In genomic region chr5:115720761-115721160, GRCm38 (mm10) we compare ENCODE assay signal across 31 mouse cellular contexts. TPM values are rescaled to one million over a fixed set of nuclear protein-coding genes. Genes with fewer than 3 reads are reported as not detected.
DNase-seq lines count a peak whose midpoint lies in the region; ATAC-seq and TF ChIP-seq lines count a peak whose summit lies in the region.
"Had no signal": no experiment of that assay in that cellular context is flagged by ENCODE, and none has a peak within 500 bp of the region (broad histone marks: within the 10 kb centered on the region; RNA-seq: fewer than 3 reads in every experiment).

No protein-coding gene starts in this region.

- H3K9ac ChIP-seq in kidney, embryonic 14.5 days (ENCODE audit: low read depth, low read length), result no peak overlapping the region
- no peak overlapping the region for H3K9ac ChIP-seq in kidney, embryonic 15.5 days
- H3K9ac ChIP-seq in midbrain, embryonic 16.5 days (ENCODE audit: low read depth, low read length), result no peak overlapping the region
- H3K9ac ChIP-seq in midbrain, postnatal 0 days (replicated peaks; ENCODE audit: low read length, poor library complexity, severe bottlenecking), result no peak overlapping the region
- H3K9ac ChIP-seq: embryonic facial prominence, embryonic 13.5 days; forebrain, embryonic 12.5 days; forebrain, embryonic 15.5 days; heart, embryonic 12.5 days; heart, embryonic 15.5 days; hindbrain, embryonic 13.5 days had no signal

- no peak for TF ChIP-seq CTCF in midbrain, postnatal 0 days (IDR thresholded peaks at IDR 0.05)
- TF ChIP-seq CTCF in gastrocnemius, adult 2 months (IDR thresholded peaks at IDR 0.05), result no peak

- no peaks in the 10 kb centered on the region for H3K4me1 ChIP-seq in kidney, embryonic 14.5 days (ENCODE audit: control insufficient read depth, insufficient read depth, low read length)
- H3K4me1 ChIP-seq in kidney, embryonic 15.5 days, result no peaks in the 10 kb centered on the region
- H3K4me1 ChIP-seq in midbrain, embryonic 16.5 days (ENCODE audit: control insufficient read depth, insufficient read depth, low read length), result peaks cover 7% of the 10 kb centered on the region; the same call in 1 of the 2 replicates
- H3K4me1 ChIP-seq in midbrain, postnatal 0 days (ENCODE audit: insufficient read depth, low read length), result no peaks in the 10 kb centered on the region
- H3K4me1 ChIP-seq: embryonic facial prominence, embryonic 10.5 days; forebrain, embryonic 12.5 days; forebrain, embryonic 15.5 days; heart, embryonic 12.5 days; heart, embryonic 15.5 days; hindbrain, embryonic 10.5 days had no signal

- no peak overlapping the region for H3K4me2 ChIP-seq in kidney, embryonic 14.5 days (replicated peaks; ENCODE audit: low read depth, low read length)
- no peak overlapping the region for H3K4me2 ChIP-seq in kidney, embryonic 15.5 days
- no peak overlapping the region for H3K4me2 ChIP-seq in midbrain, embryonic 16.5 days (ENCODE audit: low read length)
- H3K4me2 ChIP-seq in midbrain, postnatal 0 days (ENCODE audit: low read depth, low read length, poor library complexity, severe bottlenecking), result no peak overlapping the region
- H3K4me2 ChIP-seq: embryonic facial prominence, embryonic 13.5 days; forebrain, embryonic 12.5 days; forebrain, embryonic 15.5 days; heart, embryonic 12.5 days; heart, embryonic 15.5 days; hindbrain, embryonic 13.5 days had no signal

- no peaks in the 10 kb centered on the region for H3K9me3 ChIP-seq in kidney, embryonic 14.5 days (ENCODE audit: control insufficient read depth, low read length)
- H3K9me3 ChIP-seq in kidney, embryonic 15.5 days (replicated peaks), result no peaks in the 10 kb centered on the region
- H3K9me3 ChIP-seq in midbrain, embryonic 16.5 days (replicated peaks; ENCODE audit: control insufficient read depth, low read length, poor library complexity, severe bottlenecking), result no peaks in the 10 kb centered on the region
- H3K9me3 ChIP-seq in midbrain, postnatal 0 days (ENCODE audit: low read length), result no peaks in the 10 kb centered on the region
- H3K9me3 ChIP-seq: embryonic facial prominence, embryonic 10.5 days; embryonic facial prominence, embryonic 13.5 days; forebrain, embryonic 12.5 days; forebrain, embryonic 15.5 days; G1E; heart, embryonic 12.5 days; heart, embryonic 15.5 days; hindbrain, embryonic 10.5 days; hindbrain, embryonic 13.5 days had no signal

- intact Hi-C loops in gastrocnemius, adult 2 months (cut with DNase I), result no loop called here

- DNase-seq in kidney, adult 11 months, result peak; percentile 14
- peak; percentile 65 for DNase-seq in kidney, adult 9 months
- no peak for DNase-seq in midbrain, postnatal 0 days (ENCODE audit: low spot score)
- no peak for DNase-seq in gastrocnemius, adult 2 months
- no peak for DNase-seq in thymus, postnatal 36 days
- DNase-seq: adrenal gland, adult 2 months; adrenal gland, postnatal 14 days; B cell, adult 2 months; cerebellum, adult 11-12 months; cerebellum, adult 8-10 months; cerebellum, postnatal 10 days; cerebellum, postnatal 36 days; embryo, embryonic 11 days; gastrocnemius, postnatal 25 days; heart, adult 18-20 months; heart, postnatal 10 days; heart, postnatal 36 days had no signal

- no peaks in the 10 kb centered on the region for H3K36me3 ChIP-seq in kidney, embryonic 14.5 days (ENCODE audit: control insufficient read depth, insufficient read depth, low read length)
- H3K36me3 ChIP-seq in kidney, embryonic 15.5 days, result no peaks in the 10 kb centered on the region
- no peaks in the 10 kb centered on the region for H3K36me3 ChIP-seq in midbrain, embryonic 16.5 days (ENCODE audit: control insufficient read depth, insufficient read depth, low read length)
- H3K36me3 ChIP-seq in midbrain, postnatal 0 days (ENCODE audit: insufficient read depth, low read length), result peaks cover 12% of the 10 kb centered on the region; the same call in 1 of the 2 replicates
- H3K36me3 ChIP-seq: embryonic facial prominence, embryonic 10.5 days; embryonic facial prominence, embryonic 13.5 days; forebrain, embryonic 12.5 days; forebrain, embryonic 15.5 days; G1E; heart, embryonic 12.5 days; heart, embryonic 15.5 days; hindbrain, embryonic 10.5 days had no signal

- H3K27ac ChIP-seq in kidney, embryonic 14.5 days (ENCODE audit: low read depth, low read length), result no peak overlapping the region
- no peak overlapping the region for H3K27ac ChIP-seq in kidney, embryonic 15.5 days
- 0 out of 2 replicates have a peak overlapping the region, but pooled peaks have one; percentile 19 for H3K27ac ChIP-seq in midbrain, embryonic 16.5 days (ENCODE audit: low read length)
- no peak overlapping the region for H3K27ac ChIP-seq in midbrain, postnatal 0 days (ENCODE audit: low read depth, low read length)
- H3K27ac ChIP-seq in gastrocnemius, adult 2 months, result no peak overlapping the region
- H3K27ac ChIP-seq: embryonic facial prominence, embryonic 10.5 days; embryonic facial prominence, embryonic 13.5 days; forebrain, embryonic 12.5 days; forebrain, embryonic 15.5 days; heart, embryonic 15.5 days; hindbrain, embryonic 10.5 days; hindbrain, embryonic 13.5 days had no signal

- WGBS in kidney, embryonic 14.5 days, result 51% methylated on average over 3 of the region's 3 CpGs
- WGBS in kidney, embryonic 15.5 days, result 49% methylated on average over 3 of the region's 3 CpGs
- WGBS in midbrain, embryonic 16.5 days, result 46% methylated on average over 3 of the region's 3 CpGs
- 39% methylated on average over 3 of the region's 3 CpGs for WGBS in midbrain, postnatal 0 days

- no peak overlapping the region for H3K4me3 ChIP-seq in kidney, embryonic 14.5 days (ENCODE audit: low read length)
- H3K4me3 ChIP-seq in kidney, embryonic 15.5 days (replicated peaks), result no peak overlapping the region
- H3K4me3 ChIP-seq in midbrain, embryonic 16.5 days (ENCODE audit: low read depth, low read length), result no peak overlapping the region
- H3K4me3 ChIP-seq in midbrain, postnatal 0 days (ENCODE audit: low read depth, low read length), result no peak overlapping the region
- H3K4me3 ChIP-seq in gastrocnemius, adult 2 months, result no peak overlapping the region
- H3K4me3 ChIP-seq: embryonic facial prominence, embryonic 10.5 days; embryonic facial prominence, embryonic 13.5 days; erythroblast, embryonic 14.5 days; forebrain, embryonic 12.5 days; forebrain, embryonic 15.5 days; heart, embryonic 12.5 days; heart, embryonic 15.5 days; hindbrain, embryonic 10.5 days; hindbrain, embryonic 13.5 days had no signal

- no peak for ATAC-seq in kidney, embryonic 14.5 days (ENCODE audit: low FRiP score, low TSS enrichment)
- ATAC-seq in kidney, embryonic 15.5 days (replicated peaks; ENCODE audit: low FRiP score), result no peak
- no peak for ATAC-seq in midbrain, embryonic 16.5 days
- no peak for ATAC-seq in midbrain, postnatal 0 days (ENCODE audit: low FRiP score)
- ATAC-seq: forebrain, embryonic 15.5 days; hindbrain, embryonic 16.5 days had no signal

- H3K27me3 ChIP-seq in kidney, embryonic 14.5 days (ENCODE audit: control insufficient read depth, insufficient read depth, low read length), result no peaks in the 10 kb centered on the region
- H3K27me3 ChIP-seq in kidney, embryonic 15.5 days, result 0 out of 2 replicates have a peak, but pooled peaks cover 3% of the 10 kb centered on the region
- H3K27me3 ChIP-seq in midbrain, embryonic 16.5 days (ENCODE audit: control insufficient read depth, insufficient read depth, low read depth, low read length), result no peaks in the 10 kb centered on the region
- H3K27me3 ChIP-seq in midbrain, postnatal 0 days (ENCODE audit: insufficient read depth, low read length), result no peaks in the 10 kb centered on the region
- H3K27me3 ChIP-seq: embryonic facial prominence, embryonic 13.5 days; forebrain, embryonic 12.5 days; forebrain, embryonic 15.5 days; heart, embryonic 15.5 days; hindbrain, embryonic 13.5 days had no signal

RNA-seq across cellular contexts. Expression of gene Bicdl1, which starts 10.7 kb away (rescaled TPM):
- polyA plus RNA-seq in kidney, embryonic 14.5 days (2014; fragmentation: Nextera tagmentation; extraction: Ambion mirVana), result 10.5 and 10.8 TPM in 2 replicates
- polyA plus RNA-seq in kidney, embryonic 15.5 days (2015; fragmentation: Nextera tagmentation; extraction: Ambion mirVana), result 10.6 and 12.0 TPM in 2 replicates
- polyA plus RNA-seq in midbrain, embryonic 16.5 days (2015; fragmentation: Nextera tagmentation; extraction: Ambion mirVana), result 40.2 and 43.4 TPM in 2 replicates
- 185 and 195 TPM in 2 replicates for total RNA-seq in midbrain, postnatal 0 days (2014; rRNA removed)
- 34.4 and 35.7 TPM in 2 replicates for polyA plus RNA-seq in midbrain, postnatal 0 days (2015; fragmentation: Nextera tagmentation; extraction: Ambion mirVana)
- 1 to 10 TPM; 2.3 to 2.4 TPM for total RNA-seq in gastrocnemius, adult 2 months (2021)

Comparison
In these comparisons a context has a peak if more than half of its experiments do, and no peak if none do; other contexts are left out.
1. DNase-seq: peak in kidney, adult 11 months (single experiment) and kidney, adult 9 months (single experiment); none in midbrain, postnatal 0 days (single experiment), gastrocnemius, adult 2 months (single experiment) and thymus, postnatal 36 days (0 of 2).